Mouse (Mus musculus) spleen, adult 2 months (tissue): ENCODE results near the gene Prpf6.

Experiments used
- CTCF ChIP-seq: fragments of 200-500 bp; IDR thresholded peaks from 2 replicates; pipeline ENCODE4 v1.5.1; 2011; ENCODE audit warnings: mild to moderate bottlenecking, inconsistent platforms; ENCODE audit not compliant: insufficient read depth, insufficient read length, insufficient replicate concordance; ENCODE audit errors: extremely low read depth
- POLR2A ChIP-seq: fragments of 200-500 bp; IDR thresholded peaks from 2 replicates; pipeline ENCODE4 v1.6.1; 2011; ENCODE audit warnings: low read depth, low read length, inconsistent platforms

DNA sequence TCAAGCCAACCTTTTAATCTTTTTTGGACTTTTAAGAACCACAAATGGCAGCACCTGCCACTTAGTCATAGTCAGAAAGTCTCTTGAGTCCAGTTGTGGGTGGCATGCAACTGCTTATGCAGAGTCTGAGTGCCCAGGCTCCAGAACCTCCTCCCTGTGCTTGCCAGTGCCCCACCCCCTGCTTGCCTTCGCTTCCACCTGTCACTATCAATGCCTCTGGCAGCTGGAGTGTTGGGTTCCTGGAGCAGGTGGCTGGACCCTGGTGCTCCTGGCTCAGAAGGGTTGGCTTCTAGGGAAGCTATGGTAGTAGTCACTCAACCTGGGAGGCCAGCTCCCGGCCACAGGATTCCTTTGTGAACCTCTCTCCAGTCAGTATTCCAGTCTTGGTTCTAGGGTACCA, 41.4 kb upstream of the Prpf6 start:
- no peak for TF ChIP-seq CTCF
- no peak for TF ChIP-seq POLR2A
